Mouse (Mus musculus): ENCODE measurements around the gene Fastk. TPM values are rescaled to one million over a fixed set of nuclear protein-coding genes. Genes with fewer than 3 reads are reported as not detected.

The Fastk gene
- polyA plus RNA-seq, 1 experiment from 2014 or later: 181 TPM

GRCm38 (mm10) chr5:24482247-24483079 lies 37.4 kb upstream of the Fastk start:
- Histone ChIP-seq H3K4me2 (ENCODE audit: low read length) (no peak overlapping the region), H3K27me3 (ENCODE audit: control insufficient read depth, insufficient read depth, low read length) (peaks cover 6% of the 10 kb centered on the region; the same call in 1 of the 2 replicates), H3K4me3 (ENCODE audit: control insufficient read depth in 1 of 2, insufficient read depth in 1 of 2, low read depth in 1 of 2, low read length in 2 of 2) (no peak overlapping the region), H3K27ac (replicated peaks in 1 of 2; ENCODE audit: control insufficient read depth in 1 of 2, insufficient read depth in 1 of 2, low read depth in 2 of 2, low read length in 2 of 2) (no peak overlapping the region), H3K36me3 (ENCODE audit: control insufficient read depth, insufficient read depth, low read length) (peaks cover 79% of the 10 kb centered on the region), H3K9me3 (ENCODE audit: control insufficient read depth, low read length) (no peaks in the 10 kb centered on the region), H3K9ac (ENCODE audit: low read length) (no peak overlapping the region), H3K4me1 (ENCODE audit: control insufficient read depth in 2 of 2, insufficient read depth in 2 of 2, low read length in 2 of 2) (peaks cover 0 to 2% of the 10 kb centered on the region in 2 experiments; a peak in 2 of 4 replicates)
- no peak for ATAC-seq (ENCODE audit: insufficient number of reproducible peaks, insufficient read depth, low FRiP score, low read depth)
- 66% methylated on average over 40 of the region's 41 CpGs for WGBS

GRCm38 (mm10) chr5:24481647-24482046 lies 36.6 kb upstream of the Fastk start:
- Histone ChIP-seq H3K9ac (ENCODE audit: low read length) (no peak overlapping the region), H3K27me3 (ENCODE audit: control insufficient read depth, insufficient read depth, low read length) (peaks cover 6% of the 10 kb centered on the region; the same call in 1 of the 2 replicates), H3K4me1 (ENCODE audit: control insufficient read depth in 2 of 2, insufficient read depth in 2 of 2, low read length in 2 of 2) (peaks cover 0 to 2% of the 10 kb centered on the region in 2 experiments; a peak in 2 of 4 replicates), H3K27ac (replicated peaks in 1 of 2; ENCODE audit: control insufficient read depth in 1 of 2, insufficient read depth in 1 of 2, low read depth in 2 of 2, low read length in 2 of 2) (no peak overlapping the region), H3K9me3 (ENCODE audit: control insufficient read depth, low read length) (no peaks in the 10 kb centered on the region), H3K36me3 (ENCODE audit: control insufficient read depth, insufficient read depth, low read length) (peaks cover 82% of the 10 kb centered on the region), H3K4me3 (ENCODE audit: control insufficient read depth in 1 of 2, insufficient read depth in 1 of 2, low read depth in 1 of 2, low read length in 2 of 2) (no peak overlapping the region), H3K4me2 (ENCODE audit: low read length) (no peak overlapping the region)
- WGBS: 7% methylated on average over 4 of the region's 4 CpGs
- ATAC-seq (ENCODE audit: insufficient number of reproducible peaks, insufficient read depth, low FRiP score, low read depth): no peak

- no peak overlapping the region for H3K4me2 ChIP-seq (ENCODE audit: low read length)
- no peak overlapping the region for H3K9ac ChIP-seq (ENCODE audit: low read length)
- WGBS: 91% methylated on average over 9 of the region's 9 CpGs
- no peak overlapping the region for H3K27ac ChIP-seq (replicated peaks in 1 of 2; ENCODE audit: control insufficient read depth in 1 of 2, insufficient read depth in 1 of 2, low read depth in 2 of 2, low read length in 2 of 2)
- no peaks in the 10 kb centered on the region for H3K27me3 ChIP-seq (ENCODE audit: control insufficient read depth, insufficient read depth, low read length)
- no peaks in the 10 kb centered on the region for H3K9me3 ChIP-seq (ENCODE audit: control insufficient read depth, low read length)
- ATAC-seq (ENCODE audit: insufficient number of reproducible peaks, insufficient read depth, low FRiP score, low read depth): no peak
- H3K4me3 ChIP-seq (ENCODE audit: control insufficient read depth in 1 of 2, insufficient read depth in 1 of 2, low read depth in 1 of 2, low read length in 2 of 2): no peak overlapping the region
- peaks cover 17 to 31% of the 10 kb centered on the region in 2 experiments for H3K4me1 ChIP-seq (ENCODE audit: control insufficient read depth in 2 of 2, insufficient read depth in 2 of 2, low read length in 2 of 2)
- peaks cover 62% of the 10 kb centered on the region for H3K36me3 ChIP-seq (ENCODE audit: control insufficient read depth, insufficient read depth, low read length)
Measured at GRCm38 (mm10) chr5:24477909-24478308, 32.8 kb upstream of the Fastk start.

- no peak for ATAC-seq (ENCODE audit: insufficient number of reproducible peaks, insufficient read depth, low FRiP score, low read depth)
- peaks cover 17 to 36% of the 10 kb centered on the region in 2 experiments for H3K4me1 ChIP-seq (ENCODE audit: control insufficient read depth in 2 of 2, insufficient read depth in 2 of 2, low read length in 2 of 2)
- no peaks in the 10 kb centered on the region for H3K27me3 ChIP-seq (ENCODE audit: control insufficient read depth, insufficient read depth, low read length)
- H3K9me3 ChIP-seq (ENCODE audit: control insufficient read depth, low read length): no peaks in the 10 kb centered on the region
- H3K4me2 ChIP-seq (ENCODE audit: low read length): peak overlapping the region; percentile 93
- H3K9ac ChIP-seq (ENCODE audit: low read length): peak overlapping the region; percentile 10
- peak overlapping the region in 1 of 2 experiments; percentile 44; a peak in 1 of 4 replicates for H3K4me3 ChIP-seq (ENCODE audit: control insufficient read depth in 1 of 2, insufficient read depth in 1 of 2, low read depth in 1 of 2, low read length in 2 of 2)
- H3K36me3 ChIP-seq (ENCODE audit: control insufficient read depth, insufficient read depth, low read length): peaks cover 43% of the 10 kb centered on the region
- no peak overlapping the region for H3K27ac ChIP-seq (replicated peaks in 1 of 2; ENCODE audit: control insufficient read depth in 1 of 2, insufficient read depth in 1 of 2, low read depth in 2 of 2, low read length in 2 of 2)
- 56% methylated on average over 6 of the region's 6 CpGs for WGBS
Measured at GRCm38 (mm10) chr5:24475476-24476241, 30.6 kb upstream of the Fastk start.

GRCm38 (mm10) chr5:24474723-24475261 lies 29.7 kb upstream of the Fastk start:
- H3K9me3 ChIP-seq (ENCODE audit: control insufficient read depth, low read length): no peaks in the 10 kb centered on the region
- H3K36me3 ChIP-seq (ENCODE audit: control insufficient read depth, insufficient read depth, low read length): peaks cover 35% of the 10 kb centered on the region
- no peak for ATAC-seq (ENCODE audit: insufficient number of reproducible peaks, insufficient read depth, low FRiP score, low read depth)
- H3K27ac ChIP-seq (replicated peaks in 1 of 2; ENCODE audit: control insufficient read depth in 1 of 2, insufficient read depth in 1 of 2, low read depth in 2 of 2, low read length in 2 of 2): no peak overlapping the region
- H3K9ac ChIP-seq (ENCODE audit: low read length): peak overlapping the region; percentile 69
- peak overlapping the region; percentile 44 to 48 for H3K4me3 ChIP-seq (ENCODE audit: control insufficient read depth in 1 of 2, insufficient read depth in 1 of 2, low read depth in 1 of 2, low read length in 2 of 2)
- WGBS: 1% methylated on average over 50 of the region's 67 CpGs
- H3K4me2 ChIP-seq (ENCODE audit: low read length): peak overlapping the region; percentile 93
- no peaks in the 10 kb centered on the region for H3K27me3 ChIP-seq (ENCODE audit: control insufficient read depth, insufficient read depth, low read length)
- peaks cover 17 to 36% of the 10 kb centered on the region in 2 experiments for H3K4me1 ChIP-seq (ENCODE audit: control insufficient read depth in 2 of 2, insufficient read depth in 2 of 2, low read length in 2 of 2)

GRCm38 (mm10) chr5:24474025-24474722 lies 29.1 kb upstream of the Fastk start:
- no peak overlapping the region for H3K27ac ChIP-seq (replicated peaks in 1 of 2; ENCODE audit: control insufficient read depth in 1 of 2, insufficient read depth in 1 of 2, low read depth in 2 of 2, low read length in 2 of 2)
- peak overlapping the region; percentile 44 to 48 for H3K4me3 ChIP-seq (ENCODE audit: control insufficient read depth in 1 of 2, insufficient read depth in 1 of 2, low read depth in 1 of 2, low read length in 2 of 2)
- peaks cover 17 to 36% of the 10 kb centered on the region in 2 experiments for H3K4me1 ChIP-seq (ENCODE audit: control insufficient read depth in 2 of 2, insufficient read depth in 2 of 2, low read length in 2 of 2)
- peak overlapping the region; percentile 69 for H3K9ac ChIP-seq (ENCODE audit: low read length)
- H3K27me3 ChIP-seq (ENCODE audit: control insufficient read depth, insufficient read depth, low read length): no peaks in the 10 kb centered on the region
- peaks cover 29% of the 10 kb centered on the region for H3K36me3 ChIP-seq (ENCODE audit: control insufficient read depth, insufficient read depth, low read length)
- peak overlapping the region; percentile 93 for H3K4me2 ChIP-seq (ENCODE audit: low read length)
- WGBS: 3% methylated on average over 76 of the region's 77 CpGs
- ATAC-seq (ENCODE audit: insufficient number of reproducible peaks, insufficient read depth, low FRiP score, low read depth): no peak
- H3K9me3 ChIP-seq (ENCODE audit: control insufficient read depth, low read length): no peaks in the 10 kb centered on the region
